Mouse (Mus musculus) forebrain, embryonic 14.5 days (tissue): ENCODE results near the gene Hid1. TPM values are rescaled to one million over a fixed set of nuclear protein-coding genes. Genes with fewer than 3 reads are reported as not detected.
"Not testable (repeated sequence)": the region's sequence is repeated elsewhere in the genome, so short reads cannot be mapped to it uniquely, and the experiment has no call there.

ENCODE experiments used
- ATAC-seq: fragments of 200-750 bp; cut with Nextera tagmentation; 2 replicates; pipeline ENCODE4 v1.8.0; 2017; ENCODE audit warnings: mild to moderate bottlenecking, moderate library complexity
- DNase-seq: peaks from one replicate; pipeline ENCODE4 v3.0.0-alpha.2; 2015; ENCODE audit warnings: low spot score
- H3K27ac ChIP-seq: fragments of 300-500 bp; sonication (generic); 2 replicates; pipeline ENCODE4 v1.5.1; 2014; ENCODE audit warnings: low read depth, mild to moderate bottlenecking, control low read depth, low read length, moderate library complexity
- H3K27me3 ChIP-seq: fragments of 300-500 bp; sonication (generic); replicated peaks from 2 replicates; pipeline ENCODE4 v1.6.1; 2014; ENCODE audit warnings: low read length, control low read depth, mixed read lengths; ENCODE audit not compliant: control insufficient read depth, insufficient read depth
- H3K36me3 ChIP-seq: fragments of 300-500 bp; sonication (generic); 2 replicates; pipeline ENCODE4 v1.6.1; 2014; ENCODE audit warnings: low read length, control low read depth; ENCODE audit not compliant: control insufficient read depth, insufficient read depth
- H3K4me1 ChIP-seq: fragments of 300-500 bp; sonication (generic); 2 replicates; pipeline ENCODE4 v1.6.1; 2014; ENCODE audit warnings: antibody characterized with exemption, low read length, control low read depth; ENCODE audit not compliant: control insufficient read depth, insufficient read depth
- H3K4me2 ChIP-seq: fragments of 300-500 bp; sonication (generic); 2 replicates; pipeline ENCODE4 v1.6.1; 2014; ENCODE audit warnings: mild to moderate bottlenecking, control low read depth, low read length
- H3K4me3 ChIP-seq: fragments of 300-500 bp; sonication (generic); 2 replicates; pipeline ENCODE4 v1.5.1; 2014; ENCODE audit warnings: low read depth, low read length, control low read depth
- H3K9ac ChIP-seq: fragments of 300-500 bp; sonication (generic); 2 replicates; pipeline ENCODE4 v1.6.1; 2014; ENCODE audit warnings: mild to moderate bottlenecking, low read length, control low read depth, moderate library complexity
- H3K9me3 ChIP-seq: fragments of 300-500 bp; sonication (generic); replicated peaks from 2 replicates; pipeline ENCODE4 v1.6.1; 2016; ENCODE audit warnings: low read length, control low read depth, mixed read lengths; ENCODE audit not compliant: control insufficient read depth
- WGBS: fragments of 180-500 bp; shearing (Covaris S2); extraction: QIAGEN DNeasy Blood & Tissue Kit; methylation state at CpG from one replicate; pipeline ENCODE4 v1.1.7; 2014; 5-methylcytosine and 5-hydroxymethylcytosine counted together
- polyA plus RNA-seq: library from polyadenylated mRNA; unstranded; fragments of >200 nt; fragmentation: Nextera tagmentation; extraction: Ambion mirVana; gene quantifications from 2 replicates; pipeline ENCODE4 v1.2.1, GENCODE M21; 2014

The Hid1 gene
- polyA plus RNA-seq, 1 experiment from 2014 or later = 32.0 TPM

DNA sequence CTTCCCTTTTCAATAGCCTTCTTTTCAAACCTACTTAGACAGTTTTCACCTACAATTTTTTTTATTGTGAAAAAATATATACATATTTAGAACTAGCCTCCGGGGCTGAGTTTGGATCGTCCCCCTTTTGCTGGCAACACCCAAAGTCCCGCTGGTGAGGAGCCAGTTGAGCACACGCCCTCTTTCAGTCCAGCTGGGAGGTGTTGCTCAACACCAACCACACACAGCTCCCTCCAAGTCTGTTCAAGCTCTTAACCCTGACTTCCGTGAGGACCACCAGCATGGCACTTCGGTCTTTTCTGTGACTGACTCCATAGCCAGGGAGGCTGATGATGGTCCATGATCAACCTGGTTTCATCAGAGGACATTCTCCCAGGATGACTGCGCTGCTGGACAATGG, 30.5 kb upstream of the Hid1 start:
- Histone ChIP-seq H3K27me3 (no peaks in the 10 kb centered on the region), H3K27ac (no peak overlapping the region), H3K36me3 (peaks cover 32% of the 10 kb centered on the region), H3K4me2 (no peak overlapping the region), H3K9me3 (no peaks in the 10 kb centered on the region), H3K9ac (no peak overlapping the region), H3K4me3 (no peak overlapping the region), H3K4me1 (peaks cover under 1% of the 10 kb centered on the region; the same call in 1 of the 2 replicates)
- DNase-seq (no peak), ATAC-seq (no peak)
- WGBS = 79% methylated on average over 7 of the region's 7 CpGs

DNA sequence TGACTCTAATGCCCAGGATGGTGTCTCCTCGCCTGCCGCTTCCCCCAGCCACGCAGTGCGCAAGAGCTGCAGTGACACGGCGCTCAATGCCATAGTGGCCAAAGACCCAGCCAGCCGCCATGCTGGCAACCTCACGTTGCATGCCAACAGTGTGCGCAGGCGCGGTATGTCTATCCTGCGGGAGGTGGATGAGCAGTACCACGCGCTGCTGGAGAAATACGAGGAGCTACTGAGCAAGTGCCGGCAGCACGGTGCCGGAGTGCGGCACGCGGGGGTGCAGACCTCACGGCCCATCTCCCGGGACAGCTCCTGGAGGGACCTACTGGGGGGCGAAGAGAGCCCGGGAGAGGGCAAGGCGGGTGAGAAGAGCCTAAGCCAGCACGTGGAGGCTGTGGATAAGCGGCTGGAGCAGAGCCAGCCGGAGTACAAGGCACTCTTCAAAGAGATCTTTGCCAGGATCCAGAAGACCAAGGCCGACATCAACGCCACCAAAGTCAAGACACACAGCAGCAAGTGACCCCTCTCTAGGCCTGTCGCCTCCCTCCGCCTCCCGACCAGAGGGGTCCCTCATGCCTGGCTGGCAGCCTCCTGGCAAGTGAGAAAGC, 26.3 kb upstream of the Hid1 start:
- H3K27me3 ChIP-seq = no peaks in the 10 kb centered on the region
- peaks cover 61% of the 10 kb centered on the region for H3K36me3 ChIP-seq
- no peaks in the 10 kb centered on the region for H3K9me3 ChIP-seq
- ATAC-seq = no peak
- 77% methylated on average over 34 of the region's 34 CpGs for WGBS
- no peak overlapping the region for H3K27ac ChIP-seq
- no peaks in the 10 kb centered on the region for H3K4me1 ChIP-seq
- no peak for DNase-seq
- H3K9ac ChIP-seq = no peak overlapping the region
- no peak overlapping the region for H3K4me2 ChIP-seq
- H3K4me3 ChIP-seq = no peak overlapping the region

DNA sequence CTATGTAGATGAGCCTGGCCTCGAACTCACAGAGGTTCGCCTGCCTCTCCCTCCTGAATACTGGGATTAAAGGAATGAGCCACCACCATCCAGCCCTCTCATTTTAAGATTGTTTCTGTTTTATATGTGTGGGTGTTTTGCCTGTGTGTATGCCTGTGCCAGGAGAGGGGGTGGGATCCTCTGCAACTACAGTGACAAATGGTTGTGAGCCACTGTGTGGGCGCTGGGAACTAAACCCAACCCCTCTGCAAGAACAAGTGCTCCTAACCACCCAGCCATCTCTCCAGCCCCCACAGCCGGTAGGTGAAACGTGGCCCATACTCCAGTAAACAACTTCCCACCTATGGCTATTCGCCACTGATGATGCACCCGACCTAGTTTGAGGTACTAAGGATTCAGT, 23.8 kb upstream of the Hid1 start:
- H3K4me2 ChIP-seq = no peak overlapping the region
- no peaks in the 10 kb centered on the region for H3K4me1 ChIP-seq
- peaks cover 67% of the 10 kb centered on the region for H3K36me3 ChIP-seq
- no peak overlapping the region for H3K9ac ChIP-seq
- no peak overlapping the region for H3K4me3 ChIP-seq
- DNase-seq (no peak), ATAC-seq (no peak)
- WGBS = 92% methylated on average over 7 of the region's 7 CpGs
- H3K9me3 ChIP-seq = no peaks in the 10 kb centered on the region
- H3K27me3 ChIP-seq = no peaks in the 10 kb centered on the region
- no peak overlapping the region for H3K27ac ChIP-seq

DNA sequence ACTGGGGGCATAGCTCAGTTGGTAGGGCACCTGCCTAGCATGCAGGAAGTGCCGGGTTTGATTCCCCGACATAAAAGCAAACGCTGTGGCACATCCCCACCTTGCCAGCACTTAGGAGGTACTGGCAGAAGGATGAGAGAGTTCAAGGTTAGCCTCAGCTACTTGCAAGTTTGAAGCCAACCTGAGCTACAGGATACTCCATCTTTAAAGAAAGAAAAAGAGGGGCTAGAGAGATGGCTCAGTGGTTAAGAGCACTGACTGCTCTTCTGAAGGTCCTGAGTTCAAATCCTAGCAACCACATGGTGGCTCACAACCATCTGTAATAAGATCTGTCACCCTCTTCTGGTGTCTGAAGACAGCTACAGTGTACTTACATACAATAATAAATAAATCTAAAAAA, 19.3 kb upstream of the Hid1 start:
- H3K4me2 ChIP-seq, H3K9me3 ChIP-seq, H3K4me3 ChIP-seq, DNase-seq, H3K27me3 ChIP-seq, H3K9ac ChIP-seq, H3K27ac ChIP-seq, ATAC-seq: not testable (repeated sequence)
- Histone ChIP-seq H3K4me1 (peaks cover 23% of the 10 kb centered on the region), H3K36me3 (peaks cover 22% of the 10 kb centered on the region)
- 93% methylated on average over 3 of the region's 3 CpGs for WGBS

DNA sequence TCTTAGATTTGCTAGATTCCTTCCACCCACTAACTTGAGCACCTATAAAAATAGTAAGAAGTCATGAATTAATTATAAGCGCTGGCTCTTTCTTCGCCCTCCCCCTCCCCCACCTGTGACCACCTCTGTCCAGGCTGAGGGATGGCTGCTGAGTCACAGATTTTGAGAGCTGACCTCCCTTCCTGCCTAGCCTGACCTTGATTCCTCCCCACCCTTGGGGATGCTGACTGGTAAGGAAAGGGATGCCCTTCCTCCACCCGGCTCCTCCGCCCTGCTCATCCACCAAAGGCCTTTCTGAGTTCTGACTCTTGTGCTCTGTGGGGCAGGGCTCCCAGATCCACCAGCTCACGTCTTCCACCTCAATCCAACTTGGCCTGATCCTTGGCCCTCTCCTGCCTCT, 17.0 kb upstream of the Hid1 start:
- Histone ChIP-seq H3K4me3 (no peak overlapping the region), H3K9me3 (no peaks in the 10 kb centered on the region), H3K4me1 (peaks cover 23% of the 10 kb centered on the region), H3K36me3 (peaks cover 6% of the 10 kb centered on the region; the same call in 1 of the 2 replicates), H3K4me2 (peak overlapping the region; percentile 88), H3K27me3 (no peaks in the 10 kb centered on the region), H3K27ac (no peak overlapping the region), H3K9ac (no peak overlapping the region)
- WGBS = 82% methylated on average over 5 of the region's 5 CpGs
- DNase-seq = no peak
- no peak for ATAC-seq

DNA sequence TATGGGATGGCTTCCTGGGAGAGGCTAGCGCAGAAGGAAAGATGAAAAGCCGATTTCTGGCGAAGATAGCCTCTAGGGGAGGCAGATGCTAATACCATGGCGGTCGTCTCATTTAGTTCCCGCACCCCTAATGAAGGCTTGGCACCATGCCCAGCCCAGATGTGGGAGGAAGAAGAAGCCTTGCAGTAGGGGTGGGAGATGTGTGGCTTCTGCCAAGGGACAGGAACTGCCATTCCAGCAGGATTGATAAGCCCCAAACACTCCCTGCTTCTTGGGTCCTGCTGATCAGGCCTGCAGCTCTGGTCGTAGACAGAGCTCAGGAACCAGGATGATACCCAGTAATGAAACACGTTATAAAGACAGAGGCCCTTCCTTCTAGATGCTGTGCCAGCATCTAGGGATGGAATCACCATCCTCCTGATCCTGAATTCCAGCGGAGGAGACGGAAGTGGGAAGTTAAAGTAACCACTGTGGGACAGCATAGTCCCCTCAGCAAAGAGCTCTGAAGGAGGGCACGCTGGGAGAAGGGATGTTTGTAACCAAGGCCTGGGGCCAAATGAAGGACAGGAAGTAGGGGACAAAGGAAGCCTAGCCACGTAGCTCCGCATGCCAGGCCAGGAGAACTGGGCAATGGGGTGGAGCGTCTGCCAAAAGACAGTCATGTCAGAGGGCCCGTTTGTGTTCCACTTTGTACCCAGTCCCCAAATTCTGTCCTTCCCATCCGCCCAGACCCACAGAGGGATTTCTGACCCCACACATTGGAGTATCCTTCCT, 16.3 kb upstream of the Hid1 start:
- H3K4me3 ChIP-seq = peak overlapping the region; percentile 91
- H3K4me2 ChIP-seq = peak overlapping the region; percentile 88
- H3K9ac ChIP-seq = peak overlapping the region; percentile 98
- no peaks in the 10 kb centered on the region for H3K9me3 ChIP-seq
- 32% methylated on average over 16 of the region's 16 CpGs for WGBS
- H3K4me1 ChIP-seq = peaks cover 23% of the 10 kb centered on the region
- DNase-seq = peak; percentile 81
- H3K36me3 ChIP-seq = peaks cover 6% of the 10 kb centered on the region; the same call in 1 of the 2 replicates
- peak overlapping the region; percentile 77 for H3K27ac ChIP-seq
- H3K27me3 ChIP-seq = no peaks in the 10 kb centered on the region
- peak; percentile 42; the same call in 1 of the 2 replicates for ATAC-seq

DNA sequence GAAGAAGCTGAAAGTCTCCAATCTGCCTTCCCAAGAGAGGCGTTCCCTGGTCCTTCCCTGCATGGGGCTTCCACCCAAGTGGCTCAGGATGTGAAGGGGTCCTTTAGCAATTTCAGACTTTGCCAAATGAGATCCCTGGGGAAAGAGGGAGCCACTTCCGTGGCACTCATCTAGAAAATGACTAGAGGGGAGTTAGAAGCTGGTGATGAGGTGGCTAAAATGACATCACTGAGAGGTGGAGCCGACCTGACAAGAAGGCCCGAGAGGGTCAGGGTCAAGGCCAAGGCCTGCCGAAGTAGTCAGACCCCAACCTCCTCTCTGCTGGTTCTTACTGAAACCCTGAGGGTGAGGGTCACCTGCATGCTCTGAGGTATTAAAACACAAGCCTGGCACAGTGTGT, 15.3 kb upstream of the Hid1 start:
- peaks cover 23% of the 10 kb centered on the region for H3K4me1 ChIP-seq
- DNase-seq = peak; percentile 34
- whole genome bisulfite sequencing = 5% methylated on average over 5 of the region's 5 CpGs
- H3K27me3 ChIP-seq = no peaks in the 10 kb centered on the region
- H3K9ac ChIP-seq = peak overlapping the region; percentile 98
- ATAC-seq = no peak
- peak overlapping the region; percentile 77; the same call in 1 of the 2 replicates for H3K27ac ChIP-seq
- no peaks in the 10 kb centered on the region for H3K36me3 ChIP-seq
- H3K4me3 ChIP-seq = peak overlapping the region; percentile 91
- 0 out of 2 replicates have a peak, but pooled peaks cover 2% of the 10 kb centered on the region for H3K9me3 ChIP-seq
- peak overlapping the region; percentile 88 for H3K4me2 ChIP-seq

DNA sequence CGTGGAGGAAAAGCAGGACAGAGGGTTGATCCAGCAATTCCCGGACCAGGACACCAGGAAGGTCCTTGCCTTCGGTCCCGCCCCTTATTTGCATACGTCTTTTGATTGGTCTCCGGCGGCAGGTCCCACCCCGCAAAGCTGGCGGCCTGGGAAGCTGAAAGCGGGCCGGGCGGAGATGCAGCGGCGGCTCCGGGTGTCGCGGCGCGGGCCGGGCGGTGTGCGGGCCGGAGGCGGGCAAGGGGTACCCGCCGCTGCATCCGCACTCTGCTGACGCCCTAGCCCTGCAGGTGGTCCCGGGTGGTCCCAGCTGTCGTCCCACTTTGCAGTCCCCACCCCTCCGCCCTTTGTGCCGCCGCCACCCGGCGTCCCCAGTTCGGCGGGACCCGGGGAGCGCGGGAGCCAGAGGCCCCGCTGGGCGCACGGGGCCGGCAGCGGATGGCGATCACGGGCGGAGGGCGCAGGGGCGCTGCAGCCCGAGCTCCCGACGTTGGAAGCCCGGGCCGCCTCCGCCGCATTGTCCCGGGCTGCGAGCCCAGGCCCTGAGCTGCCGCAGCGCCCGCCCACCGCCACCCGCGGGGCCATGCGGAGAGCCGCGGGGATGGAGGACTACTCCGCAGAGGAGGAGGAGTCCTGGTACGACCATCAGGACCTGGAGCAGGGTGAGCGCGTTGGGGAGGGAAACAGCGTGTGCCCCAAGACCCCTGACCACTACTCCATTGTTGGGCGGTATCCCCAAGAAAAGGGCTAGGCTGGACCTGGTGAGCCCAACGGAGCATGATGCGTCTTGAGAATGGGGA, 14.4 kb upstream of the Hid1 start, which contains the start of gene Cdr2l:
Gene Cdr2l, plus strand, starts transcription at position 174 of the 797 bp plus-strand sequence.
- Histone ChIP-seq H3K27me3 (no peaks in the 10 kb centered on the region), H3K36me3 (no peaks in the 10 kb centered on the region), H3K4me2 (peak within 1 kb of the TSS; percentile 88), H3K9ac (peak within 1 kb of the TSS; percentile 98), H3K9me3 (0 out of 2 replicates have a peak, but pooled peaks cover 3% of the 10 kb centered on the region), H3K4me3 (peak within 1 kb of the TSS; percentile 91), H3K27ac (peak within 1 kb of the TSS; percentile 96), H3K4me1 (peaks cover 23% of the 10 kb centered on the region)
- WGBS = under 1% methylated on average over 64 of the region's 76 CpGs
- DNase-seq (peak; percentile 95), ATAC-seq (peak; percentile 90)
